Mouse (Mus musculus): ENCODE measurements around the gene Was. TPM values are rescaled to one million over a fixed set of nuclear protein-coding genes. Genes with fewer than 3 reads are reported as not detected.

Was gene
- polyA plus RNA-seq, 1 experiment from 2014 or later, result 0.51 TPM

Other genes with a start within 250 kb of the Was start
- gene Otud5, start 249.1 kb downstream of the Was start, polyA plus RNA-seq (2014; fragmentation: Nextera tagmentation; extraction: Ambion mirVana), result 29.6 and 29.8 TPM in 2 replicates
- 6.7 and 8.1 TPM in 2 replicates for gene Pim2, start 212.2 kb downstream of the Was start, polyA plus RNA-seq (2014; fragmentation: Nextera tagmentation; extraction: Ambion mirVana)
- gene Slc35a2, start 206.5 kb downstream of the Was start, polyA plus RNA-seq (2014; fragmentation: Nextera tagmentation; extraction: Ambion mirVana), result 12.6 and 14.1 TPM in 2 replicates
- gene Pqbp1, start 191.2 kb downstream of the Was start, polyA plus RNA-seq (2014; fragmentation: Nextera tagmentation; extraction: Ambion mirVana), result 102 and 113 TPM in 2 replicates
- gene Timm17b, start 191.1 kb downstream of the Was start, polyA plus RNA-seq (2014; fragmentation: Nextera tagmentation; extraction: Ambion mirVana), result 173 and 218 TPM in 2 replicates
- not detected in 2 replicates for gene Gm10491, start 182.7 kb downstream of the Was start, polyA plus RNA-seq (2014; fragmentation: Nextera tagmentation; extraction: Ambion mirVana)
- not detected in 2 replicates for gene Gm10490, start 181.0 kb downstream of the Was start, polyA plus RNA-seq (2014; fragmentation: Nextera tagmentation; extraction: Ambion mirVana)
- 0.09 and 0.14 TPM in 2 replicates for gene Pcsk1n, start 170.7 kb downstream of the Was start, polyA plus RNA-seq (2014; fragmentation: Nextera tagmentation; extraction: Ambion mirVana)
- gene Eras, start 161.9 kb downstream of the Was start, polyA plus RNA-seq (2014; fragmentation: Nextera tagmentation; extraction: Ambion mirVana), result not detected in 2 replicates
- gene Hdac6, start 142.6 kb downstream of the Was start, polyA plus RNA-seq (2014; fragmentation: Nextera tagmentation; extraction: Ambion mirVana), result 28.7 and 51.3 TPM in 2 replicates
- gene Gata1, start 112.4 kb downstream of the Was start, polyA plus RNA-seq (2014; fragmentation: Nextera tagmentation; extraction: Ambion mirVana), result 0.49 and 0.53 TPM in 2 replicates
- gene Glod5, start 72.0 kb downstream of the Was start, polyA plus RNA-seq (2014; fragmentation: Nextera tagmentation; extraction: Ambion mirVana), result not detected in 2 replicates
- 52.0 and 79.3 TPM in 2 replicates for gene Suv39h1, start 15.7 kb downstream of the Was start, polyA plus RNA-seq (2014; fragmentation: Nextera tagmentation; extraction: Ambion mirVana)
- gene Wdr13, start 42.4 kb upstream of the Was start, polyA plus RNA-seq (2014; fragmentation: Nextera tagmentation; extraction: Ambion mirVana), result 19.3 and 21.3 TPM in 2 replicates
- 606 and 668 TPM in 2 replicates for gene Rbm3, start 55.4 kb upstream of the Was start, polyA plus RNA-seq (2014; fragmentation: Nextera tagmentation; extraction: Ambion mirVana)
- 9.3 and 12.1 TPM in 2 replicates for gene Tbc1d25, start 85.7 kb upstream of the Was start, polyA plus RNA-seq (2014; fragmentation: Nextera tagmentation; extraction: Ambion mirVana)
- 20.8 and 37.6 TPM in 2 replicates for gene Ebp, start 103.0 kb upstream of the Was start, polyA plus RNA-seq (2014; fragmentation: Nextera tagmentation; extraction: Ambion mirVana)
- 7.1 and 8.1 TPM in 2 replicates for gene Porcn, start 116.0 kb upstream of the Was start, polyA plus RNA-seq (2014; fragmentation: Nextera tagmentation; extraction: Ambion mirVana)
- gene Ftsj1, start 161.9 kb upstream of the Was start, polyA plus RNA-seq (2014; fragmentation: Nextera tagmentation; extraction: Ambion mirVana), result 35.6 and 42.0 TPM in 2 replicates
- 1.3 and 2.5 TPM in 2 replicates for gene Slc38a5, start 180.6 kb upstream of the Was start, polyA plus RNA-seq (2014; fragmentation: Nextera tagmentation; extraction: Ambion mirVana)
- gene Ssxb10, start 236.9 kb upstream of the Was start, polyA plus RNA-seq (2014; fragmentation: Nextera tagmentation; extraction: Ambion mirVana), result not detected in 2 replicates

All from kidney, embryonic 14.5 days (tissue).